Mouse (Mus musculus): ENCODE results near the gene Gm11938. TPM values are rescaled to one million over a fixed set of nuclear protein-coding genes. Genes with fewer than 3 reads are reported as not detected.
"Not testable (repeated sequence)": the region's sequence is repeated elsewhere in the genome, so short reads cannot be mapped to it uniquely, and the experiment has no call there.

Gene Gm11938
- polyA plus RNA-seq, 1 experiment from 2014 or later, result not detected

DNA sequence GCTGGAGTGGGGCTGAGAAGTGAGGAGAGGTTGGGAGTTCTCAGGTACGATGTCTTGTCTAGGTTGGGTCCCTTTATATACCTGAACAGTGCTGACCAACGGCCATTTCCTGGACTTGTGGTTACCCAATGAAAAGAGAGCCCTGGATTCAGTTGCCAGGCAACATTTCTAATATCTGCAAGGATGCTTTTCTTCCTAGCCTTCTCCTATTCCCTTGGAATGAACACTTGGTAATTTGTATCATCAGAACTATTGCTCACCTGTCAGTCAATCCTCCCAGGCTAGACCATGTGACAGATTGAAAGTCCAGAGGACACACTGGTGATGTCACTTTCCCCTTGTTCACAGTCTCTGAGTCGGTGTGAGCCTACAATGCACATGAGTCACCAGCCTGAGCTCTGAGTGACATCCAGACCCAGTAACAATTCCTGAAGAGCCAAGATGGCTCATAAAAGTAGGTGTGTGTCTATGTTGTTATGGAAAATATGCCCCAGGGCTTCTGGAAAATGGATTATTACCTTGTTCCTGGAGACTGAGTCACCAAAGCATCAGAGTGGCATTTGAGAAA is 11.8 kb upstream of the Gm11938 start, which contains the start of gene Krtap2-4:
TSS of gene Krtap2-4 (minus strand) at position 51 of the 568 bp plus-strand sequence.
- Histone ChIP-seq H3K27ac (no peak within 1 kb of the TSS), H3K9me3 (no peaks in the 10 kb centered on the region), H3K4me1 (replicated peaks) (no peaks in the 10 kb centered on the region), H3K36me3 (no peaks in the 10 kb centered on the region), H3K4me3 (replicated peaks) (no peak within 1 kb of the TSS), H3K9ac (replicated peaks) (no peak within 1 kb of the TSS), H3K27me3 (no peaks in the 10 kb centered on the region), H3K4me2 (replicated peaks) (no peak within 1 kb of the TSS)
- WGBS, result 72% methylated on average over 3 of the region's 3 CpGs
- ATAC-seq, result no peak

GRCm38 (mm10) chr11:99610089-99610488 is 7.0 kb upstream of the Gm11938 start, which contains the start of gene Gm11937:
Gene Gm11937 (minus strand): TSS chr11:99610189.
- not testable (repeated sequence) for ATAC-seq

GRCm38 (mm10) chr11:99609126-99609525 is 6.0 kb upstream of the Gm11938 start:
- Histone ChIP-seq H3K27me3 (no peaks in the 10 kb centered on the region), H3K27ac (no peak overlapping the region), H3K4me3 (replicated peaks) (no peak overlapping the region), H3K4me1 (replicated peaks) (no peaks in the 10 kb centered on the region), H3K9ac (replicated peaks) (no peak overlapping the region), H3K9me3 (no peaks in the 10 kb centered on the region), H3K4me2 (replicated peaks) (no peak overlapping the region), H3K36me3 (no peaks in the 10 kb centered on the region)
- no peak for ATAC-seq
- 65% methylated on average over 1 of the region's 1 CpGs for WGBS

More at GRCm38 (mm10) chr11:99610089-99610488, 7.0 kb upstream of the Gm11938 start, which contains the start of gene Gm11937:
- WGBS, result 72% methylated on average over 2 of the region's 2 CpGs
- not testable (repeated sequence) for H3K4me2 ChIP-seq (replicated peaks); H3K9me3 ChIP-seq; H3K27ac ChIP-seq; H3K27me3 ChIP-seq; H3K4me1 ChIP-seq (replicated peaks); H3K9ac ChIP-seq (replicated peaks); H3K4me3 ChIP-seq (replicated peaks); H3K36me3 ChIP-seq

GRCm38 (mm10) chr11:99597742-99598141 is 5.4 kb downstream of the Gm11938 start, which contains the start of gene Krtap9-3:
Gene Krtap9-3 (minus strand): TSS chr11:99598105.
- not testable (repeated sequence) for H3K4me2 ChIP-seq (replicated peaks); H3K9me3 ChIP-seq; H3K36me3 ChIP-seq; H3K27me3 ChIP-seq; H3K4me3 ChIP-seq (replicated peaks); H3K9ac ChIP-seq (replicated peaks); ATAC-seq; H3K4me1 ChIP-seq (replicated peaks); H3K27ac ChIP-seq
- 86% methylated on average over 6 of the region's 6 CpGs for WGBS

GRCm38 (mm10) chr11:99590981-99591380 is 12.1 kb downstream of the Gm11938 start, which contains the start of gene Krtap1-3:
Gene Krtap1-3 (minus strand): TSS chr11:99591339.
- ATAC-seq, result no peak
- whole genome bisulfite sequencing, result 85% methylated on average over 6 of the region's 6 CpGs
- Histone ChIP-seq H3K9me3 (no peaks in the 10 kb centered on the region), H3K4me2 (replicated peaks) (no peak within 1 kb of the TSS), H3K9ac (replicated peaks) (no peak within 1 kb of the TSS), H3K4me1 (replicated peaks) (no peaks in the 10 kb centered on the region), H3K27ac (no peak within 1 kb of the TSS), H3K36me3 (no peaks in the 10 kb centered on the region), H3K4me3 (replicated peaks) (no peak within 1 kb of the TSS), H3K27me3 (no peaks in the 10 kb centered on the region)

DNA sequence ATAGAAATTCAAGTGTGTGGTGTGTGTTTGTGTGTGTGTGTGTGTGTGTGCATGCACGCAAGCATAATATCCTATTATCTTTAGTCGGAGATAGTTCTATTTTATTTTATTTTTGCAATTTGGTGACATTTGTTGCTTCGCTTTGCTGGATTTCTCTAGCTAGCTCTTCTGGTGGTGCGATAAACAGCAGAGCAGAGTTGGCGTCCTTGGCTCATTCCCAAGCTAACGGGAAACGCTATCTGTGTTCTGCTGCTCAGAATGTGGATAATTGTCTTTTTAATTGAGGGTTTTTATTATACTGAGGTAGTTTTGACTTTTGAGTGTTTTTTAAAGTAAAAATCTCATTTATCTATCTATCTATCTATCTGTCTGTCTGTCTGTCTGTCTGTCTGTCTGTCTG is 18.0 kb downstream of the Gm11938 start:
- no peak for ATAC-seq
- Histone ChIP-seq H3K27me3 (no peaks in the 10 kb centered on the region), H3K9ac (replicated peaks) (no peak overlapping the region), H3K4me2 (replicated peaks) (no peak overlapping the region), H3K4me1 (replicated peaks) (no peaks in the 10 kb centered on the region), H3K36me3 (no peaks in the 10 kb centered on the region), H3K4me3 (replicated peaks) (no peak overlapping the region), H3K9me3 (no peaks in the 10 kb centered on the region), H3K27ac (no peak overlapping the region)
- 91% methylated on average over 7 of the region's 7 CpGs for WGBS

- no peaks in the 10 kb centered on the region for H3K9me3 ChIP-seq
- no peaks in the 10 kb centered on the region for H3K36me3 ChIP-seq
- no peaks in the 10 kb centered on the region for H3K27me3 ChIP-seq
- no peak within 1 kb of the TSS for H3K27ac ChIP-seq
- no peak for ATAC-seq
- no peak within 1 kb of the TSS for H3K4me3 ChIP-seq (replicated peaks)
- no peak within 1 kb of the TSS for H3K9ac ChIP-seq (replicated peaks)
- no peak within 1 kb of the TSS for H3K4me2 ChIP-seq (replicated peaks)
- H3K4me1 ChIP-seq (replicated peaks), result no peaks in the 10 kb centered on the region
- WGBS, result 86% methylated on average over 5 of the region's 5 CpGs
These were observed 19.8 kb downstream of the Gm11938 start, which contains the start of gene Krtap1-4 for GRCm38 (mm10) chr11:99583245-99583704. Gene Krtap1-4 (minus strand): TSS chr11:99583654.

GRCm38 (mm10) chr11:99581564-99581963 is 21.5 kb downstream of the Gm11938 start:
- Histone ChIP-seq H3K4me1 (replicated peaks) (no peaks in the 10 kb centered on the region), H3K9me3 (no peaks in the 10 kb centered on the region), H3K36me3 (no peaks in the 10 kb centered on the region), H3K27me3 (no peaks in the 10 kb centered on the region), H3K27ac (no peak overlapping the region), H3K4me2 (replicated peaks) (no peak overlapping the region), H3K9ac (replicated peaks) (no peak overlapping the region), H3K4me3 (replicated peaks) (no peak overlapping the region)
- ATAC-seq, result no peak
- WGBS, result 88% methylated on average over 6 of the region's 6 CpGs

- Histone ChIP-seq H3K27me3 (no peaks in the 10 kb centered on the region), H3K4me1 (replicated peaks) (no peaks in the 10 kb centered on the region), H3K4me3 (replicated peaks) (no peak overlapping the region), H3K36me3 (no peaks in the 10 kb centered on the region), H3K27ac (no peak overlapping the region), H3K9me3 (no peaks in the 10 kb centered on the region), H3K9ac (replicated peaks) (no peak overlapping the region), H3K4me2 (replicated peaks) (no peak overlapping the region)
- 98% methylated on average over 5 of the region's 5 CpGs for WGBS
- no peak for ATAC-seq
These were observed 22.1 kb downstream of the Gm11938 start for GRCm38 (mm10) chr11:99581051-99581450.

- no peak within 1 kb of the TSS for H3K4me2 ChIP-seq (replicated peaks)
- 89% methylated on average over 6 of the region's 6 CpGs for WGBS
- no peaks in the 10 kb centered on the region for H3K9me3 ChIP-seq
- no peaks in the 10 kb centered on the region for H3K27me3 ChIP-seq
- no peaks in the 10 kb centered on the region for H3K4me1 ChIP-seq (replicated peaks)
- no peak within 1 kb of the TSS for H3K9ac ChIP-seq (replicated peaks)
- H3K36me3 ChIP-seq, result no peaks in the 10 kb centered on the region
- H3K27ac ChIP-seq, result no peak within 1 kb of the TSS
- H3K4me3 ChIP-seq (replicated peaks), result no peak within 1 kb of the TSS
- no peak for ATAC-seq
These were observed 22.5 kb downstream of the Gm11938 start, which contains the start of gene Krtap1-5 for GRCm38 (mm10) chr11:99580636-99581035. Gene Krtap1-5 (minus strand): TSS chr11:99581016.

DNA sequence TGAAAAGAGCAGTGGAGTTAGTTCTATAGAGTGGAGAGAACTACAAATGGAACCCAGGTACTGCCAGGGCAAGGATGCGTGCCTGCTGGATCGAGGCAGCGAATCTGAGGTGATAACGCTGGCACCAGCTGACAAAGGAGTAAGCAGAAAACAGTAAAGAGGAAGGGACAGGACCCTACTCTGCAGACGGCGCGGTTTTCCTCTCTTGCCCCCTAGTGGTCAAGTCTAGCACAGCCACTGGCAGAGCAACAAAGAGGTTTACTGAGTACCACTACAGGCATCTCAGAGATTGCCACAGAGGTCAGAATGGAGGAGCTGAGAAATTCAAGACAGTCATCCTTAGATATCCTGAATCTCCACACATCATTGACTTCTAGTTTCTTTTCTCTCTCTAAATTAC is 29.0 kb downstream of the Gm11938 start:
- ATAC-seq, result peak; percentile 81
- H3K27me3 ChIP-seq, result no peaks in the 10 kb centered on the region
- H3K27ac ChIP-seq, result no peak overlapping the region
- peak overlapping the region; percentile 34; the same call in 1 of the 2 replicates for H3K9ac ChIP-seq (replicated peaks)
- H3K4me2 ChIP-seq (replicated peaks), result peak overlapping the region; percentile 44
- H3K36me3 ChIP-seq, result no peaks in the 10 kb centered on the region
- H3K4me3 ChIP-seq (replicated peaks), result no peak overlapping the region; the same call in 1 of the 2 replicates
- no peaks in the 10 kb centered on the region for H3K9me3 ChIP-seq
- 3% methylated on average over 7 of the region's 7 CpGs for WGBS
- no peaks in the 10 kb centered on the region for H3K4me1 ChIP-seq (replicated peaks)

GRCm38 (mm10) chr11:99573164-99573563 is 29.9 kb downstream of the Gm11938 start:
- Histone ChIP-seq H3K4me3 (replicated peaks) (no peak overlapping the region), H3K4me1 (replicated peaks) (no peaks in the 10 kb centered on the region), H3K9me3 (no peaks in the 10 kb centered on the region), H3K9ac (replicated peaks) (no peak overlapping the region), H3K36me3 (no peaks in the 10 kb centered on the region), H3K27me3 (no peaks in the 10 kb centered on the region), H3K27ac (no peak overlapping the region), H3K4me2 (replicated peaks) (no peak overlapping the region)
- WGBS, result 2% methylated on average over 4 of the region's 4 CpGs
- no peak for ATAC-seq

Data from midbrain, embryonic 13.5 days (tissue).